Mouse (Mus musculus) Muller cell, postnatal 12 days (primary cell): ENCODE results near the gene Tbcel.

Experiments
- DNase-seq: peaks from one replicate; pipeline ENCODE4 v3.0.0-alpha.2; 2015; ENCODE audit errors: inconsistent ontology term

The Tbcel gene

GRCm38 (mm10) chr9:42387038-42387437, 120.6 kb downstream of the Tbcel start:
- DNase-seq = no peak

- no peak for DNase-seq
Observed at GRCm38 (mm10) chr9:42385656-42386055, 122.0 kb downstream of the Tbcel start.

- peak; percentile 37 for DNase-seq
Observed at GRCm38 (mm10) chr9:42382628-42383347, 124.8 kb downstream of the Tbcel start.

- DNase-seq = no peak
Observed at GRCm38 (mm10) chr9:42382063-42382462, 125.5 kb downstream of the Tbcel start.

GRCm38 (mm10) chr9:42378071-42378470, 129.5 kb downstream of the Tbcel start:
- DNase-seq = no peak

GRCm38 (mm10) chr9:42377656-42378055, 130.0 kb downstream of the Tbcel start:
- DNase-seq = no peak

GRCm38 (mm10) chr9:42371670-42372368, 135.8 kb downstream of the Tbcel start:
- DNase-seq = no peak
